Mouse (Mus musculus) liver, postnatal 0 days (tissue): ENCODE measurements at regions not wholly inside any gene's neighbourhood (a gene's known extent, or its start where the extent isn't known, plus 50 kb on each side); places are given as distances from the start of the nearest gene placed in this dataset.

Source experiments
- CTCF ChIP-seq: sonication (generic); IDR thresholded peaks from 2 replicates; pipeline ENCODE4 v1.5.1; 2016; ENCODE audit warnings: antibody characterized with exemption, low read depth
- EP300 ChIP-seq: IDR thresholded peaks from 2 replicates; pipeline ENCODE4 v1.6.1; 2016; ENCODE audit warnings: antibody characterized with exemption, low read depth, mild to moderate bottlenecking

- TF ChIP-seq CTCF, result no peak
- TF ChIP-seq EP300, result no peak
These were observed 76.0 kb upstream of the Mitf start for GRCm38 (mm10) chr6:97730835-97731234.
